Mouse (Mus musculus) cerebellum, adult 18-20 months (tissue): ENCODE measurements at regions not wholly inside any gene's neighbourhood (a gene's known extent, or its start where the extent isn't known, plus 50 kb on each side); places are given as distances from the start of the nearest gene placed in this dataset.
"Not testable (repeated sequence)": the region's sequence is repeated elsewhere in the genome, so short reads cannot be mapped to it uniquely, and the experiment has no call there.

Experiments
- DNase-seq, 2 experiments: peaks; one replicate each; pipeline ENCODE4 v3.0.0; 2021

DNA sequence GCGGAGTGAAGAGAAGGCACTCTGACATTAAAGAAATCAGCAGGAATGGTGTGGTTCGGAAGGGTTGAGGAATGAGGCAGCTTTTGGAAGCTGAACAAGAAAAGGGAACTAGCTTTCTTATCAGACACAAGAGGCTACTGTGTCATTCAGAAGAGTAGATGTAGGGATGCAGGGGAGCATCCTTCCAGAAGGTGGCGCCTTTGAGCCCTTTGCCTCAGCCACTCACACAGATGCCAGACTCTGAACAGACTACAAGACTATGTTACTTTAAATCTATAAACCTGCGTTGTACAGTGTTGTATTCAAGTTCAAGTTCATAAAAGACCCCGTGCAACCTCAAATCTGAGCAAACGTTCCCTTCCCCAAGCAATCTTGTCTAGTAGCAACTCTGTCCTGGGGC is 128.9 kb downstream of the Kap start:
- DNase-seq = not testable (repeated sequence)

DNA sequence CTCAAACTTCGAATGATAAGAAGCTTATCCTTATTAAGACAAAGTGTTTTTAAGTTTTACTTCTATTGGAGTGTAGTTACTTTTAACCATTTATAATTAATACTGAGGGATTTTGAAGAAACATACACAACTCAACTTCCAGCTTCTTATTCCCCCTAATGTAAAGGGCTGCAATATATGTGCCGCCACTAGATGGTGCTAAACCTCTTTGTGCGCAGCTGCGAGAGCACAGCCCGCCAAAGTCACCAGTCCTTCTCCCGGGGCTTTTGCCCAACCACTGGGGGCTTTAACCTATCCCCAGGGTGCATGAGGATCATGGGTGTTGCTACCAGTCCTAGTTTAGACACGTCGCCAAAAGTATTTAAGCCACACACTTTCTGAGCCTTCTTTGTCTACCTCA is 146.8 kb downstream of the Kap start:
- DNase-seq = peak in 1 of 2 experiments; percentile 19

DNA sequence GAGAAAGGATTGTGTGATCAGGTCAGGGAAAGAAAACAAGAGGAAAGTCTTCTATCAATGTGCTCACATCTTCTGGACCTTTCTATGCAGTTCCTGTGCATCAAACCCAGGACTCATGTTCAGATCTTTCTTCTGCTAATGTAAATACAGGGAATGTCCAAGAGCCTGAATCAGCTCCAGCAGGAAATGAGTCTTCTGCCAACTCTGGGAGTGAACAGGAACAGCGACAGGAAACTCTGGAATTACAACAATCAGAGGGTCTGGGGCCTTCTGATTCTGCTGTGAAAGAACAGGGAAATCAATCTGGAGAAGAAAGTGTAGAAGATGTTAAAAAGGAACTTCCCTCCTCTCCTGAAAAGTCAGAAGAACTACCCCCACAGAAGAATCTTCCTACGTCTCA is 151.9 kb downstream of the Kap start:
- no peak for DNase-seq
